Mouse (Mus musculus): ENCODE measurements around the gene Dnal1.
A peak's percentile ranks its signal among the peaks of the same experiment; 100 is the strongest.

Gene Dnal1

GRCm38 (mm10) chr12:84163133-84163532, 49.0 kb downstream of the Dnal1 start:
- no peak for DNase-seq (ENCODE audit: low spot score)

DNA sequence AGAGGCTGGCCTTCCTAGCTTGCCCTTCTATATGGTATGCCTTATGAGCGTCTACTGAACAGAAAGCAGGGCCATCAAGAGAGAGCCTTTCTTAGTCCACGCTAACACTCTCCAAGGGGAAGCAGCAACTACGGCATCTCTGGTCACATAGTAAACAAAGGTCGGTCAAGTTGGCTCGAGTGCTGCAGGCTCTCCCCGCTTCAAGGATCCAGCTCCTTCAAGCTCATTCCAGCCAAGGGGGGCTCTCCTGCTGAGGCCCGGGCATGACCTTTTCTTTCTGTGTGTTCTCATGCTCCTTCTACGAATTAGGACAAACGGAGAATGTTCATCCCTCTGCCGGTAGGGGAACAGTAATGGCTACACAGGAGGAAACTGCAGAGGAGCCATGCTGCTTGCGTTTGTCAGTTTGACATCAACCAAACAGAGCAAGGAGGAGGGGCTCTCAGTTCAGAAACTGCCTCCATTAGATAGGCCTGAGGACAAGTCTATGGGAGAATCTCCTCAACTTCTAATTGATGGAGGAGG, 49.5 kb downstream of the Dnal1 start:
- DNase-seq (ENCODE audit: low spot score) = no peak

- DNase-seq (ENCODE audit: low spot score) = no peak
These were observed 51.6 kb downstream of the Dnal1 start for GRCm38 (mm10) chr12:84165631-84166373.

DNA sequence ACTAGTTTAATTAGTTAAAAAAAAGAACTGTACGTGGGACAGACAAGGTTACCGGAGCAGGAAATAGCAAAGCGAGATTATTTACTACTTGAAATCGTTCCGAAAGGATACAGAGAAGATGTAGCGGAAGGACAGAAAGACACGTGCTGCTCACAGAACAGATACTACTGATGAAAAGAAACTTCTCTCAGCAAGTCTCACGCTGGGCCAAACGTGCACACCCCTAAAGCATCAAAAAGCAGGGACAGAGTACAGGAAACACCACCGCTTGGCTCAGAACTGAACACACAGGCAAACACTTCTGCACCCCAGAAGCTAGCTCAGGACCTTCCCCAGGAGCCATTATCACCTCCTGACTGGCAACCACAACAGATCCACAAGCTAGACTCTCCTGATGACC, 56.4 kb downstream of the Dnal1 start:
- no peak for DNase-seq (ENCODE audit: low spot score)

- DNase-seq (ENCODE audit: low spot score) = no peak
These were observed 58.0 kb downstream of the Dnal1 start for GRCm38 (mm10) chr12:84172216-84172615.

DNA sequence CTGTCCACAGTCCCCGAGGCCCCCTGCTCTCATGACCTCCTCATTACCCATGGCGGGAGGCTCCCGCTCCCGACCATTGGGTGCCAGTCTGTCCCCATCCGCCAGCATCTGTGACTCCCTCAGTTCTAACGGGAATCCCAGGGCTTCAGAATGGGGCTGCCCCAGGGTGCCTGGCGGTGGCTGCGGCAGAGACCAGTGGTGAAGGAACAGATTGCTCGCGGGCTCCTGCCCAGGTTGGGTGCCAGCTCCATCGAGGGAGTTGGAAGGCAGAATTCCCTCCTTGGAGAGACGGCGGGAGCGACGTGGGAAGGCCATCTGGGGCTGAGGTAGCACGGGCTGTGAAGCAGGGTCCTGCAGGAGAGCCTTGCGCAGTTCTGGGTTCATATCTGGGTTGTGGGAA, 58.7 kb downstream of the Dnal1 start:
- no peak for DNase-seq (ENCODE audit: low spot score)

GRCm38 (mm10) chr12:84173309-84173915, 59.2 kb downstream of the Dnal1 start:
- no peak for DNase-seq (ENCODE audit: low spot score)

- DNase-seq (ENCODE audit: low spot score) = no peak
These were observed 60.1 kb downstream of the Dnal1 start for GRCm38 (mm10) chr12:84174190-84174811.

DNA sequence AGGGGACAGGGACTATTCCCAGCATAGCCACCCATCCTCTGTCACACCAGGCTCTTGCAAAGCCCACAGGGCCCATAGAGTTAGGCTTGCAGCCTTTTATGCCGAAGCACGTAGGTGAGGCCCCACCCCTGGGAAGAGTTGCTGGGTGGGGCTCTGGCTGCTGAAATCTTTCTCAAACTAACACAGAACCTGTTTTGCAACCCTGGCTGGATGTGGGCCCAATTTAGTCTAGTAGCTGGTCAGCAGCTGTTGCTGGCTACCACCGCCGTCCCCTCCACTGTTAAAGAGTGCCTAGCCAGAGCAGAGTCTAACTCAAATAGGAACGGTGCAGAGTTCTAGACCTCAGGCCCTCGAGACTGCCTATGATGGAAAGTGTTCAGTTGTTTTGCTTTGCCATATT, 60.7 kb downstream of the Dnal1 start:
- no peak for DNase-seq (ENCODE audit: low spot score)

DNA sequence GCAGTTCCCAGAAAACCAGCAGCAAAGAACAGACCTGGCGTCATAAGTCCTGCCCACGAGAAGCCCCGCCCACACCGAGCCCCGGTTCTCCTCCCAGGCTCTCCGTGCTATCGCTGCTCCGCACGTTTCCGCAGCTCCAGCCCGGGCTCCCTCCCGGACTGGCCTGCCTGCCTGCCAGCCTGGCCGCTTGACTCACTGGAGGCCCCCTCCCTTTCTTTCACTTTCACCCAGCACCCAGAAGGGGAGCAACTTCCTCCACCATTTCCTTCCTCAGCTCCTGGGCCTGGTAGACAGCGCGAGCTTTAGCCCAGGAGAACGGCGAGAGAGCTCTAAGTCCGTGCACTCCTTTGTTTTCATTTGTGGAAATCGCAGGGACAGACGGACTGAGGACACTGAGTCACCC, 61.5 kb downstream of the Dnal1 start:
- DNase-seq (ENCODE audit: low spot score) = peak; percentile 65

DNA sequence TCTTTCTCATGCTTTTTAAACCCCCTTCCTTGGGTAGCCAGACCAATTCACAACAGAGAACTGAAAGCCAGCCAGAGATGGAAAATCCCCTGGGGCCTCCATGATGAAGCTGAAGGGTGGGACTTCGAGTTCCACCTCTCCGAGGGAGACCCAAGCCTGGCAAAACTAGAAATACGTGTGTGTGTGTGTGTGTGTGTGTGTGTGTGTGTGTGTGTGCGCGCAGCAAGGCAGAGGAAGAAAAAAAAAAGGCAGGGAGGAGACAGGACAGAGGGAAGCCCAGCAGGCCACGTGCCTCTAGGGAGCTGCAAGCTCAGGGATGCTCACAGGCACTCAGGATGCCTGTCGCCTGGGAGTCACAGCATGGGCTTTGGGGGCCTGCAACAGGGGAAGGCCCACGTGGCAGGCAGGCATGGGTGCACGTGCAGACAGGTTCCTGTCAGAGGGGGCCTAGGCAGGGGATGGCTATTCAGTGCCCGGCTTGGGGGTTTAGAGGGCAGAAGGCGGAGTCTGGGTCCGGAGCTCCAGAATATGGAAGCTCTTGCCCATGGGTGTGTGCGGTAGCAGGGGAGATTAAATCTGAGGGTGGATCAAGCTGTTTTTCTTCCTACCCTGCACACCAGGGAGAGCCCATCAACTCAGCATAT, 62.1 kb downstream of the Dnal1 start:
- DNase-seq (ENCODE audit: low spot score) = no peak

- no peak for DNase-seq (ENCODE audit: low spot score)
These were observed 63.0 kb downstream of the Dnal1 start for GRCm38 (mm10) chr12:84176886-84177765.

DNA sequence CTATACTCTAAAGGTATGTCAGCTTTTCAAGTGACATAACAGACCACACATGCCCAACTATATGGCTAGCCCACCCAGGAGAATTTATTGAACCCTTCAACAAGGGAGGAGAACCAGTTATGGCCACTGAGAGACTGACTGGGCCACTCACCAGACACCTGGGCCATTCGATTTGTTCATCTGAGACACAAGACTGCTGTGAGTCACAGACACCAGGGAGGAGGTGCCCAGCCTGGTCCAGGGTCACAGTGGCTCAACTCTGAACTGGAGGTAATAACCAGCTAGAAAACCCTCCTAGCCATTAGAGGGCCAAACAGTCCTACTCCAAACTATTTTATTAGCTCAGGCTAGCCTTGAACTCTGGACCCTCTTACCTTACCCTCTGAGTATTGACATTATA, 63.9 kb downstream of the Dnal1 start:
- DNase-seq (ENCODE audit: low spot score) = no peak

- no peak for DNase-seq (ENCODE audit: low spot score)
These were observed 64.7 kb downstream of the Dnal1 start for GRCm38 (mm10) chr12:84178652-84179445.

GRCm38 (mm10) chr12:84180090-84180489, 65.9 kb downstream of the Dnal1 start:
- no peak for DNase-seq (ENCODE audit: low spot score)

- no peak for DNase-seq (ENCODE audit: low spot score)
These were observed 66.7 kb downstream of the Dnal1 start for GRCm38 (mm10) chr12:84180701-84181435.

GRCm38 (mm10) chr12:84181999-84182398, 67.8 kb downstream of the Dnal1 start:
- DNase-seq (ENCODE audit: low spot score) = no peak

DNA sequence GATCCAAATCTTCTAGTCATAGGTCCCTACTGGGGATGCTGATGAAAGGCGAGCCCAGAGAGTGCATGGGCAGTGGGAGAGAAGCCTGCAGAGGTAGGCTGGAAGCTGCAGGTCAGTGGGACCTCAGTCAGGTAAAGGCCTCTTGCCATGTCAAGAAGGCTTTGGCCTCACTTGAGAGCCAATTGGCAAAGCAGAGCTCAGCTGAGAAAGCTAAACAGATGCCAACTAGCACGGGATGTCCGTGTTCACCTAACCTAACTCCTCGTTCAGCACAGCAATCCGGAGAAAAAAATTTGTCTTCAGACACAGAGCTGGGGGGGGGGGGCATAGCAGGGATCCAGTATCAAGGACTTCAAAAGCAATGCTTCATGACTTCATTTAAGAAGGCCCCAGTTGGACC, 70.8 kb downstream of the Dnal1 start:
- no peak for DNase-seq (ENCODE audit: low spot score)

- no peak for DNase-seq (ENCODE audit: low spot score)
These were observed 71.4 kb downstream of the Dnal1 start for GRCm38 (mm10) chr12:84185547-84185946.

DNA sequence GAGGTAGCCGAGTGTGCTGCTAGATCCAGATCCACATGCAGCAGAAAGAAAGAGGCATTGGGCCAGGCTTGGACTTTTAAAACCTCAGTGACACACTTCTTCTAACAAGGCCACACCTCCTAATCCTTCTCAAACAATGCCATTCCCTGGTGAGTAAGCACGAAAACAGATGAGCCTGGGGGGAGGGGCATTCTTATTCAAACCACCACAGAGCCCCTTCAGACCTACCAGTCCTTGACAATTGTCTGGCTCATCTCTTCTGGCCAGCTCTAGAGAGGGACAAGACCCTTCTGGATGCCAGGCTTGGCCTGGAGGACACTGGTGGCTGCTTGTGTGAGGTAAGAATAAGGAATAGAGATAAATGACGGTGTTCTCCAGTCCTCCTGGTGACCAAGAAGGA, 72.4 kb downstream of the Dnal1 start:
- DNase-seq (ENCODE audit: low spot score) = no peak

Measured in testis, postnatal 14 days (tissue).